Mouse (Mus musculus) lung, postnatal 0 days (tissue): ENCODE measurements around the gene Pptc7. TPM values are rescaled to one million over a fixed set of nuclear protein-coding genes. Genes with fewer than 3 reads are reported as not detected.

ENCODE experiments used
- ATAC-seq: fragments of 200-750 bp; cut with Nextera tagmentation; 2 replicates; pipeline ENCODE4 v1.8.0; 2017; ENCODE audit warnings: moderate library complexity
- DNase-seq: peaks from one replicate; pipeline ENCODE4 v3.0.0-alpha.2; 2016; ENCODE audit warnings: low spot score
- H3K27ac ChIP-seq: fragments of 300-500 bp; sonication (generic); 2 replicates; pipeline ENCODE4 v1.5.1; 2014; ENCODE audit warnings: antibody characterized with exemption, mild to moderate bottlenecking, low read length, mixed read lengths
- H3K27me3 ChIP-seq: fragments of 300-500 bp; sonication (generic); replicated peaks from 2 replicates; pipeline ENCODE4 v1.6.1; 2014; ENCODE audit warnings: low read length, mixed read lengths; ENCODE audit not compliant: insufficient read depth
- H3K36me3 ChIP-seq: fragments of 300-500 bp; sonication (generic); 2 replicates; pipeline ENCODE4 v1.6.1; 2014; ENCODE audit warnings: low read length, mixed read lengths; ENCODE audit not compliant: insufficient read depth
- H3K4me1 ChIP-seq: fragments of 300-500 bp; sonication (generic); 2 replicates; pipeline ENCODE4 v1.6.1; 2014; ENCODE audit warnings: antibody characterized with exemption, low read depth, low read length, mixed read lengths; ENCODE audit not compliant: insufficient read depth
- H3K4me2 ChIP-seq: fragments of 300-500 bp; sonication (generic); replicated peaks from 2 replicates; pipeline ENCODE4 v1.6.1; 2014; ENCODE audit warnings: low read depth, mild to moderate bottlenecking, low read length, moderate library complexity, mixed read lengths
- H3K4me3 ChIP-seq: fragments of 300-500 bp; sonication (generic); 2 replicates; pipeline ENCODE4 v1.5.1; 2014; ENCODE audit warnings: low read depth, low read length
- H3K9ac ChIP-seq: fragments of 300-500 bp; sonication (generic); replicated peaks from 2 replicates; pipeline ENCODE4 v1.6.1; 2014; ENCODE audit warnings: low read depth, mild to moderate bottlenecking
- H3K9me3 ChIP-seq: fragments of 300-500 bp; sonication (generic); 2 replicates; pipeline ENCODE4 v1.6.1; 2016; ENCODE audit warnings: low read length, mixed read lengths
- CTCF ChIP-seq: IDR thresholded peaks from 2 replicates; pipeline ENCODE4 v1.5.1; 2016; ENCODE audit warnings: antibody characterized with exemption, mild to moderate bottlenecking
- EP300 ChIP-seq: IDR thresholded peaks from 2 replicates; pipeline ENCODE4 v1.6.1; 2016; ENCODE audit warnings: antibody characterized with exemption, mild to moderate bottlenecking, control low read depth
- WGBS: fragments of 180-500 bp; shearing (Covaris S2); extraction: QIAGEN DNeasy Blood & Tissue Kit; methylation state at CpG from one replicate; pipeline ENCODE4 v1.1.7; 2014; 5-methylcytosine and 5-hydroxymethylcytosine counted together
- polyA plus RNA-seq: library from polyadenylated mRNA; unstranded; fragments of >200 nt; fragmentation: Nextera tagmentation; extraction: Ambion mirVana; gene quantifications from 2 replicates; pipeline ENCODE4 v1.2.1, GENCODE M21; 2015

Gene Pptc7
- polyA plus RNA-seq, 1 experiment from 2014 or later: 12.2 TPM

DNA sequence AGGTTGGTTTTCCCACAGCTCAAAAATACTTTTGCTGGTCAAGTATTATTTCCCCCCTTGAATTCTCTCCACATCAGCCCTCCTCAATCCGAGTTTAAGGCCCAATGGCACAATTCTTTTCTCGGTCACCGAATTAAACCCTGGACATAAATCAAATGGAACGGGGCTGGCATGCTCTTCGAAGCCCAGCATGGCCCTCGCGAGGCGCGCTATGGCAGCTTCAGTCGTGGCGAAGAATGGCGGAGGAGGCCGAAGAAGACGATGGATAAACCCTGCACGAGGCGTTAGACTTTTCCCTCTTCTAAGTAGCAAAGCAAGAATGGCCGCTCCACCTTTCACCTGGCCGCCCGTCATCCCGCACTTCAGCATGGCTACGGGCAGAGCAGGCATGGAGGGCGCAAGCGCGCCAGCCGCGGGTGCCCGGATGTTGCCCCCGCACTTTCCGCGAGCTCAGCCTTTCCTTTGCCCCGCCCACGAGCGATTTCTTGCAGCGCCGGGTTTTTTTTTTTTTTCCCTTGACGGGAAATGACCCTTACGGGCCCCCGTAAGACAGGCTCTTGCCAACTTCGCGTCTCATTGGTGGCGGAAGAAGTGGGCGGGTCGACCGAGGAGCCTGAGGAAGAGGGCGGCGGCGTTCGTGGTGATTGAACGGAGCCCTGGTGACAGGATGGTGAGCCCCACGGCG is 69.8 kb downstream of the Pptc7 start, which contains the start of the genes Rad9b and Vps29:
Gene Rad9b, minus strand, starts transcription at position 427 of the 685 bp plus-strand sequence.
Gene Vps29, plus strand, starts transcription at position 563 of the 685 bp plus-strand sequence.
- Histone ChIP-seq H3K9ac (peak within 1 kb of the TSS; percentile 77), H3K4me3 (peak within 1 kb of the TSS; percentile 80), H3K9me3 (no peaks in the 10 kb centered on the region), H3K27me3 (no peaks in the 10 kb centered on the region), H3K27ac (peak within 1 kb of the TSS; percentile 69), H3K36me3 (no peaks in the 10 kb centered on the region), H3K4me1 (0 out of 2 replicates have a peak, but pooled peaks cover 6% of the 10 kb centered on the region), H3K4me2 (peak within 1 kb of the TSS; percentile 73)
- ATAC-seq: peak; percentile 95
- TF ChIP-seq EP300: peak; percentile 78
- TF ChIP-seq CTCF: no peak
- peak; percentile 99 for DNase-seq
- WGBS: 2% methylated on average over 48 of the region's 51 CpGs

DNA sequence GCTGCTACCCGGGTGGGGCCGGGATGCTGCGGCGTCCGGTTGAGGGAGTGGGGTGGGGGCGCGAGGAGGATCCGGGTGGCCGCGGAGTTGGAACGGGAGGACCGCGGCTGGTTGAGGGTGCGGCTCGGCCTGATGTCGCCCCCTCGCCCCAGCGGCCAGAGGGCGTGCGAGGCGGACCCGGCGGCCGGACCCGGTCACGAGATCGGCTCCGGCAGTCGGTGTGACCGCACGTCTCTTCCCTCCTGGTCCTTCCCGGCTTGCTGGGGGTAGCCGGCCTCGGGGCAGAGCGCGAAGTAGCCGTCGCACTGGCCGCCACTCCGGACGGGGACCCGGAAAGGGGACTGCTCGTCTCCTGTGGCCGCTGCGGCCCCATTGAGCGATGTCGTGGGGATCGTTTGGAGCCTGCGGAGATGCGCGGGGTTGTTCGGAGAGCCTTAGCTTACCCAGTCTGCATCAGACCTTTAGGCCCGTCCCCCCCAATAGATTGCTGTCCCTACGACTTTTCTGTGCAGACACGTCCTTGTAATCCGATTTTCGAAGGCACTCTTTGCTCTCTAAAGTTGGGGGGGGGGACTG is 70.4 kb downstream of the Pptc7 start:
- WGBS: 2% methylated on average over 45 of the region's 57 CpGs
- peak overlapping the region; percentile 69 for H3K27ac ChIP-seq
- no peaks in the 10 kb centered on the region for H3K36me3 ChIP-seq
- H3K9ac ChIP-seq: peak overlapping the region; percentile 77
- TF ChIP-seq EP300 (no peak), CTCF (peak; percentile 46)
- H3K4me1 ChIP-seq: 0 out of 2 replicates have a peak, but pooled peaks cover 6% of the 10 kb centered on the region
- ATAC-seq (peak; percentile 81), DNase-seq (no peak)
- peak overlapping the region; percentile 73 for H3K4me2 ChIP-seq
- no peaks in the 10 kb centered on the region for H3K9me3 ChIP-seq
- H3K27me3 ChIP-seq: no peaks in the 10 kb centered on the region
- H3K4me3 ChIP-seq: peak overlapping the region; percentile 80

DNA sequence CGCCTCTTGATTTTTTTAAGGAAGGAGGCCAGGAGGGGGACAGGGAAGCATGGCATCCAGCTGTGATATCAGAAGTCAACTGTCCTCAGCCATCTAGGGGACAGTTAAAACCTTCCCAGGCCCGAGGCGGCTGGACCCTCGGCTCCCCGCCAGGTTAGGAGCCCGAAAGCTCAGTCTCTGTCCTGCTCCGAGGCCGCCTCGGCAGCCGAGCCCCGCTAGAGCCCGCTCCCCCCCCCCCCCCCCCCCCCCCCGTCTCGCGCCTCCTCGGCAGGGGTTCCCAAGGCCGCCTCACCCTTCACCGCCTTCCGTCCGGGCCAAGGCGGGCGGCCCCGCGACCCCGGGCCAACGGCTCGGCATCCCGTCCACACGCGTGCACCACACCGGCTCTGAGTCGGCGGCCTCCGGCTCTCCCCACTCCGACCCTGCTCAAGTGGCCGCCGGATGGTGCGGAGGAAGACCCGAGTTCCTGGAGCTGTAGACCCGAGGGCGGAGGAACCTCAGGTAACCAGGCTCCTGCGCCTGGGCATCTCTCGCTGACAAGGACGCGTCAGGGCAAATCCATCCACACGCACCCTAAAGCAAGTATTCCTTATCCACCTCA is 87.5 kb downstream of the Pptc7 start, which contains the start of gene Gpn3:
Gene Gpn3, plus strand, starts transcription at position 286 of the 601 bp plus-strand sequence.
- DNase-seq: peak; percentile 37
- ATAC-seq: peak; percentile 68
- H3K27ac ChIP-seq: peak within 1 kb of the TSS; percentile 87
- H3K9me3 ChIP-seq: no peaks in the 10 kb centered on the region
- H3K4me1 ChIP-seq: 0 out of 2 replicates have a peak, but pooled peaks cover 2% of the 10 kb centered on the region
- H3K9ac ChIP-seq: peak within 1 kb of the TSS; percentile 52
- 0 out of 2 replicates have a peak, but pooled peaks cover 9% of the 10 kb centered on the region for H3K36me3 ChIP-seq
- peak within 1 kb of the TSS; percentile 78 for H3K4me2 ChIP-seq
- H3K4me3 ChIP-seq: peak within 1 kb of the TSS; percentile 72
- H3K27me3 ChIP-seq: no peaks in the 10 kb centered on the region
- no peak for TF ChIP-seq CTCF
- no peak for TF ChIP-seq EP300
- WGBS: under 1% methylated on average over 34 of the region's 46 CpGs

DNA sequence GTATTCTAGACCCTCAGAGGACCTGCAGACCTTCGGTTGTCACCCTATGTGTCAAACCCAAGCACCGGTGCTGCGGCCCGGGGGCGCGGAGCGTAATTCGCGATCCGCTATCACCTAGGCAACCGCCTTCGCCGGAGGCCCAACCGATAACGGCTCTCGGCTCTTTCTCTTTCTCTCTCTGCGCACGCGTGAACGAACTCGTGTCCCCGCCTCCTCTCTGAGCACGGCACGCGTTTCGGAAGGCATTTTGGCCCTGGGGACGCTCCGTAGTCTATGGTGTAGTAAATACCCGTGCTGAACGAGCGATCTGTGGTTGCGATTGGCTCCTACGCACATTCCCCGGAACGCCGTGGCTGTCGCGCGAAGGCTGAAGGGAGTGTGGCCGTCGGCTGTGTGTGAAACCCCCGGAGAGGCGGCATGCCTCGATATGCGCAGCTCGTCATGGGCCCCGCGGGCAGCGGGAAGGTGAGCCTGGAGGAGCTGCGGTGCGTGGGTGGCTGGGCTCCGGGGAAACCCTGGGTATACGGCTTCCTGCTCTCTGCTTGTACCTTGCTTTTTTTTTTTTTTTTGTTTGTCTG is 88.1 kb downstream of the Pptc7 start, which contains the start of gene Fam216a:
Gene Fam216a, minus strand, starts transcription at position 173 of the 578 bp plus-strand sequence.
- ATAC-seq (peak; percentile 96), DNase-seq (peak; percentile 99)
- 0 out of 2 replicates have a peak, but pooled peaks cover 9% of the 10 kb centered on the region for H3K36me3 ChIP-seq
- peak within 1 kb of the TSS; percentile 72 for H3K4me3 ChIP-seq
- under 1% methylated on average over 53 of the region's 53 CpGs for WGBS
- TF ChIP-seq EP300 (no peak), CTCF (no peak)
- 0 out of 2 replicates have a peak, but pooled peaks cover 2% of the 10 kb centered on the region for H3K4me1 ChIP-seq
- no peaks in the 10 kb centered on the region for H3K9me3 ChIP-seq
- H3K9ac ChIP-seq: peak within 1 kb of the TSS; percentile 52
- no peaks in the 10 kb centered on the region for H3K27me3 ChIP-seq
- H3K27ac ChIP-seq: peak within 1 kb of the TSS; percentile 87
- H3K4me2 ChIP-seq: peak within 1 kb of the TSS; percentile 78

DNA sequence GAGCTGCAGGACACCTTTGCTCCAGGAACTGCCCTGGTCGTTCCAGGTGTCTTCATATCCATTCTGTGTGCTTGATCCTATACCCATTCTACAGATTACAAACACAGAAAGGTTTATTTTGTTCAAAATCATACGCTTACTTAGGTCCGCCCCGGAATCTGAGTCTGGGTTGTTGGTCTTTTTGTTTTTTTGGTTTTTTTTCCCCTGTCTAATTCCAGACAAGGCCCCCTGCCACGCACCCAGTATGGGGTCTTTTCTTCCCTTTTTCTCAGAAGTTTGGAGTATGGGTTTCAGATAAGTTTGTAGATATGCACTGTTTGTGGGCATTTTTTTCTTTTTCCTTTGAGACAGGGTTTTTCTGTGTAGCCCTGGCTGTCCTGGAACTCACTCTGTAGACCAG is 88.7 kb downstream of the Pptc7 start:
- Histone ChIP-seq H3K36me3 (0 out of 2 replicates have a peak, but pooled peaks cover 8% of the 10 kb centered on the region), H3K9me3 (no peaks in the 10 kb centered on the region), H3K4me3 (peak overlapping the region; percentile 72), H3K4me2 (peak overlapping the region; percentile 78), H3K4me1 (0 out of 2 replicates have a peak, but pooled peaks cover 2% of the 10 kb centered on the region), H3K27ac (peak overlapping the region; percentile 87), H3K27me3 (no peaks in the 10 kb centered on the region), H3K9ac (peak overlapping the region; percentile 35)
- WGBS: 5% methylated on average over 5 of the region's 5 CpGs
- TF ChIP-seq CTCF: no peak
- TF ChIP-seq EP300: no peak
- DNase-seq (no peak), ATAC-seq (no peak)

Other genes with a start within 250 kb of the Pptc7 start
- gene Cux2, start 234.3 kb upstream of the Pptc7 start, polyA plus RNA-seq: 0.47 and 0.75 TPM in 2 replicates
- gene Myl2, start 183.4 kb upstream of the Pptc7 start, polyA plus RNA-seq: 2.8 and 3.5 TPM in 2 replicates
- 0.18 TPM in 1 of 2 replicates, not detected in the other for gene Ccdc63, start 143.5 kb upstream of the Pptc7 start, polyA plus RNA-seq
- gene Ppp1cc, start 126.1 kb upstream of the Pptc7 start, polyA plus RNA-seq: 137 and 150 TPM in 2 replicates
- gene Hvcn1, start 77.6 kb upstream of the Pptc7 start, polyA plus RNA-seq: 3.7 and 3.9 TPM in 2 replicates
- 4.5 and 5.1 TPM in 2 replicates for gene Tctn1, start 19.9 kb upstream of the Pptc7 start, polyA plus RNA-seq
- gene Rad9b, start 69.9 kb downstream of the Pptc7 start, polyA plus RNA-seq: 6.4 and 6.9 TPM in 2 replicates
- 189 and 193 TPM in 2 replicates for gene Vps29, start 70.0 kb downstream of the Pptc7 start, polyA plus RNA-seq
- 61.2 and 69.2 TPM in 2 replicates for gene Gpn3, start 87.5 kb downstream of the Pptc7 start, polyA plus RNA-seq
- gene Fam216a, start 88.0 kb downstream of the Pptc7 start, polyA plus RNA-seq: 41.0 and 42.1 TPM in 2 replicates
- 169 and 177 TPM in 2 replicates for gene Arpc3, start 107.5 kb downstream of the Pptc7 start, polyA plus RNA-seq
- 25.2 and 26.5 TPM in 2 replicates for gene Anapc7, start 137.3 kb downstream of the Pptc7 start, polyA plus RNA-seq
- 27.4 and 32.4 TPM in 2 replicates for gene Atp2a2, start 217.9 kb downstream of the Pptc7 start, polyA plus RNA-seq